Mouse (Mus musculus) lung, postnatal 0 days (tissue): ENCODE data around the gene Bcl2. TPM values are rescaled to one million over a fixed set of nuclear protein-coding genes. Genes with fewer than 3 reads are reported as not detected.
A peak's percentile ranks its signal among the peaks of the same experiment; 100 is the strongest.
"Not testable (repeated sequence)": the region's sequence is repeated elsewhere in the genome, so short reads cannot be mapped to it uniquely, and the experiment has no call there.

Experiments
- ATAC-seq: fragments of 200-750 bp; cut with Nextera tagmentation; 2 replicates; pipeline ENCODE4 v1.8.0; 2017; ENCODE audit warnings: moderate library complexity
- DNase-seq: peaks from one replicate; pipeline ENCODE4 v3.0.0-alpha.2; 2016; ENCODE audit warnings: low spot score
- H3K27ac ChIP-seq: fragments of 300-500 bp; sonication (generic); 2 replicates; pipeline ENCODE4 v1.5.1; 2014; ENCODE audit warnings: antibody characterized with exemption, mild to moderate bottlenecking, low read length, mixed read lengths
- H3K27me3 ChIP-seq: fragments of 300-500 bp; sonication (generic); replicated peaks from 2 replicates; pipeline ENCODE4 v1.6.1; 2014; ENCODE audit warnings: low read length, mixed read lengths; ENCODE audit not compliant: insufficient read depth
- H3K36me3 ChIP-seq: fragments of 300-500 bp; sonication (generic); 2 replicates; pipeline ENCODE4 v1.6.1; 2014; ENCODE audit warnings: low read length, mixed read lengths; ENCODE audit not compliant: insufficient read depth
- H3K4me1 ChIP-seq: fragments of 300-500 bp; sonication (generic); 2 replicates; pipeline ENCODE4 v1.6.1; 2014; ENCODE audit warnings: antibody characterized with exemption, low read depth, low read length, mixed read lengths; ENCODE audit not compliant: insufficient read depth
- H3K4me2 ChIP-seq: fragments of 300-500 bp; sonication (generic); replicated peaks from 2 replicates; pipeline ENCODE4 v1.6.1; 2014; ENCODE audit warnings: low read depth, mild to moderate bottlenecking, low read length, moderate library complexity, mixed read lengths
- H3K4me3 ChIP-seq: fragments of 300-500 bp; sonication (generic); 2 replicates; pipeline ENCODE4 v1.5.1; 2014; ENCODE audit warnings: low read depth, low read length
- H3K9ac ChIP-seq: fragments of 300-500 bp; sonication (generic); replicated peaks from 2 replicates; pipeline ENCODE4 v1.6.1; 2014; ENCODE audit warnings: low read depth, mild to moderate bottlenecking
- H3K9me3 ChIP-seq: fragments of 300-500 bp; sonication (generic); 2 replicates; pipeline ENCODE4 v1.6.1; 2016; ENCODE audit warnings: low read length, mixed read lengths
- CTCF ChIP-seq: IDR thresholded peaks from 2 replicates; pipeline ENCODE4 v1.5.1; 2016; ENCODE audit warnings: antibody characterized with exemption, mild to moderate bottlenecking
- EP300 ChIP-seq: IDR thresholded peaks from 2 replicates; pipeline ENCODE4 v1.6.1; 2016; ENCODE audit warnings: antibody characterized with exemption, mild to moderate bottlenecking, control low read depth
- WGBS: fragments of 180-500 bp; shearing (Covaris S2); extraction: QIAGEN DNeasy Blood & Tissue Kit; methylation state at CpG from one replicate; pipeline ENCODE4 v1.1.7; 2014; 5-methylcytosine and 5-hydroxymethylcytosine counted together
- polyA plus RNA-seq: library from polyadenylated mRNA; unstranded; fragments of >200 nt; fragmentation: Nextera tagmentation; extraction: Ambion mirVana; gene quantifications from 2 replicates; pipeline ENCODE4 v1.2.1, GENCODE M21; 2015

Gene Bcl2
- polyA plus RNA-seq, 1 experiment from 2014 or later: 5.7 TPM

GRCm38 (mm10) chr1:106544817-106545612 lies 169.1 kb downstream of the Bcl2 start:
- Histone ChIP-seq H3K36me3 (no peaks in the 10 kb centered on the region), H3K27me3 (no peaks in the 10 kb centered on the region), H3K9ac (no peak overlapping the region), H3K4me1 (0 out of 2 replicates have a peak, but pooled peaks cover 4% of the 10 kb centered on the region), H3K27ac (no peak overlapping the region), H3K9me3 (no peaks in the 10 kb centered on the region), H3K4me2 (no peak overlapping the region), H3K4me3 (no peak overlapping the region)
- peak; percentile 33; the same call in 1 of the 2 replicates for ATAC-seq
- TF ChIP-seq CTCF (peak; percentile 66), EP300 (no peak)
- peak; percentile 52 for DNase-seq
- WGBS: 51% methylated on average over 6 of the region's 6 CpGs

DNA sequence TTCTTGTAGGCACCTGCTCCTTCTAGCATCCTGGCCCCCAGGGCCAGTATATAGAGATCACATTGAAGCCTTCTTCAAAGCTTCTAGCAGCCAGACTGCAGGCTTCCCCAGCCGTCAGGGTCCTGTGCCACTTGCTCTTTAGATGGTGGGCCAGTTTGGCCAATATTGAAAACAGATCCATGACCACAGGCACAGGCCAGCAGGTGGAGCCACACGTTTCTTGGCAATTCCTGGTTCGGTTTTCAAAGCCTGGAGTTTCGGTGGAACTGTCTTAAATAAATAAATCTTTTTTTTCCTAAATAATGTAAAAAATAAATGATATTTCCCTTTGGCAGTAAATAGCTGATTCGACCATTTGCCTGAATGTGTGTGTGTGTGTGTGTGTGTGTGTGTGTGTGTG lies 171.3 kb downstream of the Bcl2 start:
- Histone ChIP-seq H3K4me3 (no peak overlapping the region), H3K9me3 (no peaks in the 10 kb centered on the region), H3K27me3 (no peaks in the 10 kb centered on the region), H3K4me2 (no peak overlapping the region), H3K4me1 (no peaks in the 10 kb centered on the region), H3K9ac (no peak overlapping the region), H3K27ac (no peak overlapping the region), H3K36me3 (no peaks in the 10 kb centered on the region)
- 37% methylated on average over 5 of the region's 5 CpGs for WGBS
- ATAC-seq (no peak), DNase-seq (peak; percentile 44)
- peak; percentile 67 for TF ChIP-seq CTCF
- no peak for TF ChIP-seq EP300

DNA sequence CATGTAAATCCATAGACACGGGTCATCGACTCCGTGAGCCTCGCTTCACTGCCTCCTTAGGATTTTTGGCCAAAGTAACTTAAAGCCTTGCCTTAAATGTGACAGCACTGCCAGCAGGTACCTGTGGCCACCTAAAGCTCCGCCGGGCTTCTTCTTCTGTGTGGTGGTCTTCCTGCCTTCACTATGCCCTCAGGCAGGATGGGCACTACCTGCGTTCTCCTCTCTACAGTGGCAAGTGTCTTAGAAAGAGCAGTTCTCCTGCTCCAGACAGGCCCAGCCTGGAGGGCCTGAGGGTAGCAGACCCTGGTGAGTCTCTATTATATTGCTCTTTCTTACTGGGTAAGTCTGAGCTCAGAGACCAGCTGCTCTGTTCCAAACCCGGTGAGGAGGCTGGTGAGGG lies 172.2 kb downstream of the Bcl2 start:
- Histone ChIP-seq H3K27me3 (no peaks in the 10 kb centered on the region), H3K4me3 (no peak overlapping the region), H3K36me3 (no peaks in the 10 kb centered on the region), H3K27ac (no peak overlapping the region), H3K9me3 (no peaks in the 10 kb centered on the region), H3K4me2 (no peak overlapping the region), H3K4me1 (no peaks in the 10 kb centered on the region), H3K9ac (no peak overlapping the region)
- TF ChIP-seq CTCF (no peak), EP300 (no peak)
- 78% methylated on average over 8 of the region's 8 CpGs for WGBS
- DNase-seq (no peak), ATAC-seq (no peak)

DNA sequence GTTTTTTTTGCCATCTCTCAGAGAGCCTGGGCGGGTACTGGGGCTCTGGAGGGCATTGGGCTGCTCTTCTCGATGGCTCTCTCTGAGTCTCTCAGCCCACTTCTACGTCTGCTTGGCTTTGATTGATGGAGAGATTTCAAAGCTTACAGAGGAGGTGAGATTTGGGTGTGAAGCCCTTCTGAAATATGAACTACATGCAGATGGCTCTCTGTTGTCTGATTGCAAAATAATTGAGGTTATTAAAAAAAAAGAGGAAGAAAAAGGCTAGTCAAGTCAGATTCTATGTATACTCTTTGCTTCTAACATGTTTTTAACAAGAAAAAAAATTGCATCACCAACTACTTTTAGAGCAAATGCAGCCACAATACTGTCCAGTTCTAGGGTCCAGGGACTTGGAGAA lies 173.9 kb downstream of the Bcl2 start:
- Histone ChIP-seq H3K27ac (no peak overlapping the region), H3K9me3 (no peaks in the 10 kb centered on the region), H3K4me1 (no peaks in the 10 kb centered on the region), H3K4me2 (no peak overlapping the region), H3K9ac (no peak overlapping the region), H3K27me3 (no peaks in the 10 kb centered on the region), H3K4me3 (no peak overlapping the region), H3K36me3 (no peaks in the 10 kb centered on the region)
- 45% methylated on average over 3 of the region's 3 CpGs for WGBS
- TF ChIP-seq CTCF (no peak), EP300 (no peak)
- DNase-seq: no peak
- no peak for ATAC-seq

GRCm38 (mm10) chr1:106539029-106539428 lies 175.0 kb downstream of the Bcl2 start:
- Histone ChIP-seq H3K9ac (no peak overlapping the region), H3K27me3 (no peaks in the 10 kb centered on the region), H3K9me3 (no peaks in the 10 kb centered on the region), H3K4me1 (no peaks in the 10 kb centered on the region), H3K4me2 (no peak overlapping the region), H3K4me3 (no peak overlapping the region), H3K27ac (no peak overlapping the region), H3K36me3 (no peaks in the 10 kb centered on the region)
- ATAC-seq (no peak), DNase-seq (no peak)
- WGBS: 91% methylated on average over 1 of the region's 1 CpGs
- no peak for TF ChIP-seq EP300

GRCm38 (mm10) chr1:106534835-106535234 lies 179.2 kb downstream of the Bcl2 start:
- H3K4me2 ChIP-seq, H3K36me3 ChIP-seq, DNase-seq, H3K9ac ChIP-seq, ATAC-seq, H3K27ac ChIP-seq, H3K9me3 ChIP-seq, H3K4me3 ChIP-seq, H3K27me3 ChIP-seq, H3K4me1 ChIP-seq: not testable (repeated sequence)
- whole genome bisulfite sequencing: 92% methylated on average over 3 of the region's 3 CpGs
